Mouse (Mus musculus): ENCODE data around the gene Cxcl9. TPM values are rescaled to one million over a fixed set of nuclear protein-coding genes. Genes with fewer than 3 reads are reported as not detected.
"Not testable (repeated sequence)": the region's sequence is repeated elsewhere in the genome, so short reads cannot be mapped to it uniquely, and the experiment has no call there.

Cxcl9 gene
- total and polyA plus RNA-seq, 3 experiments: not detected

- not testable (repeated sequence) for H3K79me2 ChIP-seq (ENCODE audit: control insufficient read depth, insufficient read depth, low read length, poor library complexity); H3K9me3 ChIP-seq (replicated peaks; ENCODE audit: insufficient read depth, low read length); H3K4me1 ChIP-seq (ENCODE audit: control insufficient read depth in 1 of 2, insufficient read depth in 2 of 2, low read length in 2 of 2); DNase-seq (ENCODE audit: low read depth, low spot score); H3K36me3 ChIP-seq (ENCODE audit: control insufficient read depth in 1 of 2, insufficient read depth in 2 of 2, low read length in 2 of 2); H3K27me3 ChIP-seq (ENCODE audit: control insufficient read depth in 1 of 2, insufficient read depth in 2 of 2, low read length in 2 of 2); H3K27ac ChIP-seq (ENCODE audit: control insufficient read depth, low read depth, low read length)
- peak overlapping the region; percentile 88 for H3K9ac ChIP-seq (ENCODE audit: control insufficient read depth, low read depth, low read length, poor library complexity, severe bottlenecking)
- TF ChIP-seq SIN3A (IDR thresholded peaks at IDR 0.05; ENCODE audit: low read length): 0 out of 2 replicates have a peak, but pooled peaks have one; percentile 1
- peak overlapping the region; percentile 81 to 97 for H3K4me3 ChIP-seq (ENCODE audit: control insufficient read depth in 1 of 2, insufficient read depth in 1 of 2, low read depth in 2 of 2, low read length in 2 of 2)
These were observed 24.8 kb upstream of the Cxcl9 start for GRCm38 (mm10) chr5:92352716-92353115.

- H3K79me2 ChIP-seq (ENCODE audit: control insufficient read depth, insufficient read depth, low read length, poor library complexity): no peaks in the 10 kb centered on the region
- no peak for DNase-seq (ENCODE audit: low read depth, low spot score)
- TF ChIP-seq MXI1 (IDR thresholded peaks at IDR 0.05; ENCODE audit: low read depth, low read length) (no peak), ETS1 (IDR thresholded peaks at IDR 0.05; ENCODE audit: low read depth, low read length) (no peak), SIN3A (IDR thresholded peaks at IDR 0.05; ENCODE audit: low read length) (no peak), CTCF (IDR thresholded peaks at IDR 0.05 in 2 of 3, conservative IDR thresholded peaks at IDR 0.05 in 1 of 3; ENCODE audit: control insufficient read depth in 1 of 3, insufficient read depth in 1 of 3, low read depth in 2 of 3, low read length in 3 of 3, poor library complexity in 1 of 3, severe bottlenecking in 1 of 3) (no peak), USF2 (IDR thresholded peaks at IDR 0.05; ENCODE audit: borderline replicate concordance in 1 of 2, insufficient read depth in 1 of 2, low read depth in 1 of 2, low read length in 2 of 2) (no peak), CHD1 (IDR thresholded peaks at IDR 0.05; ENCODE audit: low read depth, low read length) (no peak), GABPA (IDR thresholded peaks at IDR 0.05; ENCODE audit: low read depth, low read length) (no peak), NELFE (IDR thresholded peaks at IDR 0.05; ENCODE audit: low read depth, low read length) (no peak), ZC3H11A (IDR thresholded peaks at IDR 0.05; ENCODE audit: low read depth, low read length) (no peak), MAFK (IDR thresholded peaks at IDR 0.05; ENCODE audit: borderline replicate concordance, low read depth, low read length) (no peak), EP300 (IDR thresholded peaks at IDR 0.05; ENCODE audit: low read depth in 1 of 2, low read length in 2 of 2) (no peak), MAZ (IDR thresholded peaks at IDR 0.05; ENCODE audit: low read depth, low read length) (no peak), UBTF (IDR thresholded peaks at IDR 0.05; ENCODE audit: borderline replicate concordance, insufficient read depth, low read depth, low read length) (no peak), JUND (IDR thresholded peaks at IDR 0.05; ENCODE audit: low read depth, low read length) (no peak), ZNF384 (IDR thresholded peaks at IDR 0.05; ENCODE audit: low read depth, low read length) (no peak), USF1 (IDR thresholded peaks at IDR 0.05; ENCODE audit: low read depth, low read length) (no peak), RCOR1 (IDR thresholded peaks at IDR 0.05; ENCODE audit: low read depth, low read length) (no peak), POLR2AphosphoS5 (IDR thresholded peaks at IDR 0.05; ENCODE audit: borderline replicate concordance, low read depth, low read length) (no peak), ZMIZ1 (IDR thresholded peaks at IDR 0.05; ENCODE audit: low read depth, low read length) (no peak), TBP (IDR thresholded peaks at IDR 0.05; ENCODE audit: low read depth, low read length) (no peak)
- H3K4me1 ChIP-seq (ENCODE audit: control insufficient read depth in 1 of 2, insufficient read depth in 2 of 2, low read length in 2 of 2): peaks cover 0 to 7% of the 10 kb centered on the region in 2 experiments; a peak in 2 of 4 replicates
- H3K36me3 ChIP-seq (ENCODE audit: control insufficient read depth in 1 of 2, insufficient read depth in 2 of 2, low read length in 2 of 2): no peaks in the 10 kb centered on the region
- no peaks in the 10 kb centered on the region; a peak in 2 of 4 replicates for H3K27me3 ChIP-seq (ENCODE audit: control insufficient read depth in 1 of 2, insufficient read depth in 2 of 2, low read length in 2 of 2)
- H3K9ac ChIP-seq (ENCODE audit: control insufficient read depth, low read depth, low read length, poor library complexity, severe bottlenecking): no peak overlapping the region
- no peaks in the 10 kb centered on the region for H3K9me3 ChIP-seq (replicated peaks; ENCODE audit: insufficient read depth, low read length)
- no peak overlapping the region for H3K4me3 ChIP-seq (ENCODE audit: control insufficient read depth in 1 of 2, insufficient read depth in 1 of 2, low read depth in 2 of 2, low read length in 2 of 2)
- H3K27ac ChIP-seq (ENCODE audit: control insufficient read depth, low read depth, low read length): no peak overlapping the region
These were observed 21.9 kb upstream of the Cxcl9 start for GRCm38 (mm10) chr5:92349731-92350130.

All from MEL (cell line).